Mouse (Mus musculus): Measurements from ENCODE around the gene Rpl19. TPM values are rescaled to one million over a fixed set of nuclear protein-coding genes. Genes with fewer than 3 reads are reported as not detected.
A peak's percentile ranks its signal among the peaks of the same experiment; 100 is the strongest.

Rpl19 gene
- polyA plus RNA-seq, 1 experiment from 2014 or later: 1,012 TPM

GRCm38 (mm10) chr11:98018858-98019641, 7.5 kb upstream of the Rpl19 start:
- no peak for ATAC-seq (ENCODE audit: low FRiP score, low read depth)
- Histone ChIP-seq H3K27me3 (no peaks in the 10 kb centered on the region), H3K27ac (no peak overlapping the region), H3K9me3 (no peaks in the 10 kb centered on the region), H3K4me3 (no peak overlapping the region), H3K9ac (no peak overlapping the region; the same call in 1 of the 2 replicates), H3K4me2 (replicated peaks) (no peak overlapping the region; the same call in 1 of the 2 replicates), H3K4me1 (peaks cover 32% of the 10 kb centered on the region), H3K36me3 (peaks cover 49% of the 10 kb centered on the region)
- 47% methylated on average over 8 of the region's 10 CpGs for WGBS

GRCm38 (mm10) chr11:98019883-98020610, 6.5 kb upstream of the Rpl19 start:
- H3K27me3 ChIP-seq: no peaks in the 10 kb centered on the region
- no peak for ATAC-seq (ENCODE audit: low FRiP score, low read depth)
- H3K4me1 ChIP-seq: peaks cover 32% of the 10 kb centered on the region
- H3K9ac ChIP-seq: peak overlapping the region; percentile 50; the same call in 1 of the 2 replicates
- H3K9me3 ChIP-seq: no peaks in the 10 kb centered on the region
- WGBS: 29% methylated on average over 8 of the region's 8 CpGs
- H3K4me3 ChIP-seq: peak overlapping the region; percentile 83; the same call in 1 of the 2 replicates
- no peak overlapping the region for H3K27ac ChIP-seq
- H3K4me2 ChIP-seq (replicated peaks): peak overlapping the region; percentile 81
- peaks cover 40% of the 10 kb centered on the region for H3K36me3 ChIP-seq

GRCm38 (mm10) chr11:98020710-98021109, 5.8 kb upstream of the Rpl19 start:
- Histone ChIP-seq H3K36me3 (peaks cover 34% of the 10 kb centered on the region), H3K4me3 (peak overlapping the region; percentile 83), H3K27me3 (no peaks in the 10 kb centered on the region), H3K9me3 (no peaks in the 10 kb centered on the region), H3K9ac (peak overlapping the region; percentile 88; the same call in 1 of the 2 replicates), H3K4me1 (peaks cover 34% of the 10 kb centered on the region), H3K4me2 (replicated peaks) (peak overlapping the region; percentile 81), H3K27ac (peak overlapping the region; percentile 90; the same call in 1 of the 2 replicates)
- whole genome bisulfite sequencing: 61% methylated on average over 1 of the region's 1 CpGs
- no peak for ATAC-seq (ENCODE audit: low FRiP score, low read depth)

GRCm38 (mm10) chr11:98021118-98021517, 5.4 kb upstream of the Rpl19 start:
- ATAC-seq (ENCODE audit: low FRiP score, low read depth): peak; percentile 7; the same call in 1 of the 2 replicates
- no peaks in the 10 kb centered on the region for H3K9me3 ChIP-seq
- 67% methylated on average over 2 of the region's 2 CpGs for WGBS
- H3K27me3 ChIP-seq: no peaks in the 10 kb centered on the region
- H3K4me2 ChIP-seq (replicated peaks): peak overlapping the region; percentile 81
- peak overlapping the region; percentile 90 for H3K27ac ChIP-seq
- peak overlapping the region; percentile 83 for H3K4me3 ChIP-seq
- H3K4me1 ChIP-seq: peaks cover 38% of the 10 kb centered on the region
- H3K36me3 ChIP-seq: peaks cover 30% of the 10 kb centered on the region
- H3K9ac ChIP-seq: peak overlapping the region; percentile 88

GRCm38 (mm10) chr11:98021565-98022252, 4.8 kb upstream of the Rpl19 start:
- peak overlapping the region; percentile 81 for H3K4me2 ChIP-seq (replicated peaks)
- WGBS: 3% methylated on average over 32 of the region's 34 CpGs
- H3K36me3 ChIP-seq: peaks cover 24% of the 10 kb centered on the region
- ATAC-seq (ENCODE audit: low FRiP score, low read depth): peak; percentile 29
- H3K4me1 ChIP-seq: peaks cover 39% of the 10 kb centered on the region
- peak overlapping the region; percentile 88 for H3K9ac ChIP-seq
- H3K9me3 ChIP-seq: no peaks in the 10 kb centered on the region
- H3K27me3 ChIP-seq: no peaks in the 10 kb centered on the region
- H3K4me3 ChIP-seq: peak overlapping the region; percentile 83
- H3K27ac ChIP-seq: peak overlapping the region; percentile 90

- Histone ChIP-seq H3K27ac (peak overlapping the region; percentile 90), H3K9ac (peak overlapping the region; percentile 88), H3K27me3 (no peaks in the 10 kb centered on the region), H3K4me1 (peaks cover 39% of the 10 kb centered on the region), H3K4me3 (peak overlapping the region; percentile 83), H3K4me2 (replicated peaks) (peak overlapping the region; percentile 81), H3K9me3 (no peaks in the 10 kb centered on the region), H3K36me3 (peaks cover 19% of the 10 kb centered on the region)
- 0 out of 2 replicates have a peak, but pooled peaks have one; percentile 1 for ATAC-seq (ENCODE audit: low FRiP score, low read depth)
- under 1% methylated on average over 22 of the region's 23 CpGs for WGBS
These were observed 4.3 kb upstream of the Rpl19 start for GRCm38 (mm10) chr11:98022253-98022554.

- H3K27me3 ChIP-seq: no peaks in the 10 kb centered on the region
- ATAC-seq (ENCODE audit: low FRiP score, low read depth): peak; percentile 52
- peaks cover 13% of the 10 kb centered on the region for H3K36me3 ChIP-seq
- peaks cover 42% of the 10 kb centered on the region for H3K4me1 ChIP-seq
- WGBS: under 1% methylated on average over 41 of the region's 52 CpGs
- no peaks in the 10 kb centered on the region for H3K9me3 ChIP-seq
- H3K27ac ChIP-seq: peak within 1 kb of the TSS; percentile 90
- H3K4me3 ChIP-seq: peak within 1 kb of the TSS; percentile 83
- peak within 1 kb of the TSS; percentile 81 for H3K4me2 ChIP-seq (replicated peaks)
- peak within 1 kb of the TSS; percentile 88 for H3K9ac ChIP-seq
These were observed 3.7 kb upstream of the Rpl19 start, which contains the start of gene Cacnb1 for GRCm38 (mm10) chr11:98022555-98023371. Gene Cacnb1, minus strand, starts transcription at chr11:98023034.

- H3K9ac ChIP-seq: no peak overlapping the region
- peaks cover 45% of the 10 kb centered on the region for H3K4me1 ChIP-seq
- peaks cover 15% of the 10 kb centered on the region for H3K36me3 ChIP-seq
- no peaks in the 10 kb centered on the region for H3K27me3 ChIP-seq
- H3K4me3 ChIP-seq: no peak overlapping the region
- 89% methylated on average over 3 of the region's 3 CpGs for WGBS
- no peak for ATAC-seq (ENCODE audit: low FRiP score, low read depth)
- H3K4me2 ChIP-seq (replicated peaks): no peak overlapping the region
- no peak overlapping the region for H3K27ac ChIP-seq
- H3K9me3 ChIP-seq: no peaks in the 10 kb centered on the region
These were observed 2.0 kb upstream of the Rpl19 start for GRCm38 (mm10) chr11:98024516-98024915.

- H3K27me3 ChIP-seq: no peaks in the 10 kb centered on the region
- peak overlapping the region; percentile 100 for H3K9ac ChIP-seq
- no peak for ATAC-seq (ENCODE audit: low FRiP score, low read depth)
- no peaks in the 10 kb centered on the region for H3K9me3 ChIP-seq
- WGBS: 6% methylated on average over 15 of the region's 15 CpGs
- H3K4me2 ChIP-seq (replicated peaks): peak overlapping the region; percentile 94
- peaks cover 31% of the 10 kb centered on the region for H3K36me3 ChIP-seq
- peak overlapping the region; percentile 100 for H3K4me3 ChIP-seq
- H3K4me1 ChIP-seq: peaks cover 28% of the 10 kb centered on the region
- peak overlapping the region; percentile 92 for H3K27ac ChIP-seq
These were observed 301 bp upstream of the Rpl19 start for GRCm38 (mm10) chr11:98026248-98026569.

GRCm38 (mm10) chr11:98027297-98027688, 783 bp downstream of the Rpl19 start:
- under 1% methylated on average over 18 of the region's 18 CpGs for WGBS
- no peak for ATAC-seq (ENCODE audit: low FRiP score, low read depth)

GRCm38 (mm10) chr11:98027785-98028184, 1.3 kb downstream of the Rpl19 start:
- Histone ChIP-seq H3K9me3 (no peaks in the 10 kb centered on the region), H3K27ac (no peak overlapping the region), H3K9ac (peak overlapping the region; percentile 100), H3K4me1 (peaks cover 24% of the 10 kb centered on the region), H3K27me3 (no peaks in the 10 kb centered on the region), H3K4me3 (peak overlapping the region; percentile 100), H3K36me3 (peaks cover 33% of the 10 kb centered on the region), H3K4me2 (replicated peaks) (peak overlapping the region; percentile 94)
- ATAC-seq (ENCODE audit: low FRiP score, low read depth): no peak
- WGBS: 22% methylated on average over 7 of the region's 7 CpGs

More at GRCm38 (mm10) chr11:98027297-98027688, 783 bp downstream of the Rpl19 start:
- H3K27ac ChIP-seq: peak overlapping the region; percentile 92
- H3K4me1 ChIP-seq: peaks cover 24% of the 10 kb centered on the region
- H3K9me3 ChIP-seq: no peaks in the 10 kb centered on the region
- peak overlapping the region; percentile 94 for H3K4me2 ChIP-seq (replicated peaks)
- peak overlapping the region; percentile 100 for H3K9ac ChIP-seq
- peak overlapping the region; percentile 100 for H3K4me3 ChIP-seq
- no peaks in the 10 kb centered on the region for H3K27me3 ChIP-seq
- peaks cover 33% of the 10 kb centered on the region for H3K36me3 ChIP-seq

All from limb, embryonic 13.5 days (tissue).